Mouse (Mus musculus) gastrocnemius, adult 18-20 months (tissue): ENCODE measurements around the gene Vmn2r56. TPM values are rescaled to one million over a fixed set of nuclear protein-coding genes. Genes with fewer than 3 reads are reported as not detected.
A peak's percentile ranks its signal among the peaks of the same experiment; 100 is the strongest.
"Not testable (repeated sequence)": the region's sequence is repeated elsewhere in the genome, so short reads cannot be mapped to it uniquely, and the experiment has no call there.

Source experiments
- DNase-seq: peaks from one replicate; pipeline ENCODE4 v3.0.0; 2021; ENCODE audit warnings: low spot score
- long read RNA-seq, 2 experiments: library from polyadenylated mRNA; stranded (forward); transcript quantifications; one replicate each; pipeline ENCODE4 v2.0.0; 2021
- total RNA-seq, 2 experiments: library from RNA; stranded (reverse); gene quantifications; 2 replicates each; pipeline ENCODE4 v1.2.3; 2021

Vmn2r56 gene
- not detected for total RNA-seq
- long read RNA-seq, experiment 1: 0 reads
- long read RNA-seq, experiment 2: 0 reads

GRCm38 (mm10) chr7:12734904-12735303 is at the start of gene Vmn2r56:
Vmn2r56 (minus strand) TSS chr7:12735004.
- no peak for DNase-seq

- peak; percentile 27 for DNase-seq
Observed at GRCm38 (mm10) chr7:12780151-12780830, 45.5 kb upstream of the Vmn2r56 start.

GRCm38 (mm10) chr7:12779782-12780150 is 45.0 kb upstream of the Vmn2r56 start:
- no peak for DNase-seq

- no peak for DNase-seq
Observed at GRCm38 (mm10) chr7:12779141-12779540, 44.3 kb upstream of the Vmn2r56 start.

- peak; percentile 17 for DNase-seq
Observed at GRCm38 (mm10) chr7:12774606-12775005, 39.8 kb upstream of the Vmn2r56 start.

GRCm38 (mm10) chr7:12774111-12774510 is 39.3 kb upstream of the Vmn2r56 start:
- DNase-seq: no peak

- DNase-seq: no peak
Observed at GRCm38 (mm10) chr7:12749431-12750198, 14.8 kb upstream of the Vmn2r56 start.

- DNase-seq: not testable (repeated sequence)
Observed at GRCm38 (mm10) chr7:12684903-12685302, 49.9 kb downstream of the Vmn2r56 start, which contains the start of gene Vmn2r55. Vmn2r55 (minus strand) TSS chr7:12685003.

GRCm38 (mm10) chr7:12640219-12640618 is 94.6 kb downstream of the Vmn2r56 start, which contains the start of gene Vmn2r54:
Vmn2r54 (minus strand) TSS chr7:12640319.
- not testable (repeated sequence) for DNase-seq

Other genes starting within 250 kb of the Vmn2r56 start
- not detected for gene 2900092C05Rik, start 222.5 kb downstream of the Vmn2r56 start, total RNA-seq
- gene Vmn2r53, start 126.2 kb downstream of the Vmn2r56 start, total RNA-seq: not detected
- not detected for gene Vmn2r54, start 94.7 kb downstream of the Vmn2r56 start, total RNA-seq
- gene Vmn2r55, start 50.0 kb downstream of the Vmn2r56 start, total RNA-seq: not detected
- gene Zscan18, start 68.6 kb upstream of the Vmn2r56 start, total RNA-seq: 1 to 10 TPM in 1 of 2 experiments, under 1 TPM in 1; 0.36 to 1.2 TPM
- gene Zfp329, start 83.9 kb upstream of the Vmn2r56 start, total RNA-seq: 1 to 10 TPM; 3.6 to 4.5 TPM
- gene Zfp110, start 99.8 kb upstream of the Vmn2r56 start, total RNA-seq: 10 to 100 TPM; 12.3 to 12.6 TPM
- 1 to 10 TPM; 1.8 to 2.2 TPM for gene Zfp128, start 146.2 kb upstream of the Vmn2r56 start, total RNA-seq
- gene Zscan22, start 162.8 kb upstream of the Vmn2r56 start, total RNA-seq: 1 to 10 TPM; 2.8 to 3.4 TPM
- gene Rps5, start 187.3 kb upstream of the Vmn2r56 start, total RNA-seq: 100 to 1,000 TPM; 586 to 589 TPM
- under 1 TPM; 0.46 to 0.59 TPM for gene Rnf225, start 192.4 kb upstream of the Vmn2r56 start, total RNA-seq
- gene Zfp324, start 230.8 kb upstream of the Vmn2r56 start, total RNA-seq: 1 to 10 TPM; 1.4 to 1.5 TPM
- gene Zfp446, start 242.8 kb upstream of the Vmn2r56 start, total RNA-seq: 1 to 10 TPM; 1.9 to 2.1 TPM